Comparison of ENCODE assay signal across 8 mouse cellular contexts in the genomic region with DNA sequence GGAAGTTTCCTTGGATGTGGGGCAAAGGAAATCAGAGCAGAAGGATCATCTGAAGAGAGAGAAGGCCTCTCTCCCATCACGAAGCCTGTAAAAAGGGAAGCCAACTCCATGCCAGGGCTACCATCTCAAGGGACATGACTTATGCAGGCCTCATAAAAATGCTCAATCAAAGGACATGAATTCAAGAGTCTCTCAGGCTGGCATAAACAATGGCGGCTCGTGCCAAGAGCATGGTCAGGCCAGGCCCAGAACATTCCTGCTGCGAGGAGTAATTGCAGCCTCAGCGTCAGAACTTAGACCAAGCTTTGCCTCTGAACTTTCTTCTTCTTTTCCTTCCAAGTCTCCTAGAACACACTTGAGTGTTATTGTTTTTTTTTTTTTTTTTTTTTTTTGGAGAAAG.
DNase-seq lines count a peak whose midpoint lies in the region.
"Had no signal": no experiment of that assay in that cellular context is flagged by ENCODE, and none has a peak within 500 bp of the region (broad histone marks: within the 10 kb centered on the region; RNA-seq: fewer than 3 reads in every experiment).

No protein-coding gene starts in this region.

- intact Hi-C loops in heart, postnatal 36 days (cut with DNase I): no loop called here

- peak; percentile 2 to 24 for DNase-seq in heart, postnatal 36 days
- no peak for DNase-seq in heart, postnatal 4 days
- DNase-seq in urinary bladder, postnatal 14 days (ENCODE audit: low spot score): peak; percentile 26
- DNase-seq in urinary bladder, postnatal 10 days (ENCODE audit: low spot score): no peak
- DNase-seq in fibroblast of lung, adult 2 months (ENCODE audit: low read depth): peak; percentile 24
- DNase-seq in layer of hippocampus, adult 9-10 months (ENCODE audit: low spot score): no peak
- no peak for DNase-seq in embryo, embryonic 11 days
- DNase-seq: kidney, postnatal 36 days had no signal

Comparison
In these comparisons a context has a peak if more than half of its experiments do, and no peak if none do; other contexts are left out.
1. DNase-seq: peak in heart, postnatal 36 days (2 of 2), urinary bladder, postnatal 14 days (single experiment) and fibroblast of lung, adult 2 months (single experiment); none in heart, postnatal 4 days (single experiment), urinary bladder, postnatal 10 days (single experiment), layer of hippocampus, adult 9-10 months (single experiment) and embryo, embryonic 11 days (single experiment).